Mouse (Mus musculus): Measurements from ENCODE around the gene E2f2.

The E2f2 gene

GRCm38 (mm10) chr4:136176022-136176552 is 3.9 kb downstream of the E2f2 start:
- no peak for DNase-seq (ENCODE audit: low spot score)

- no peak for DNase-seq (ENCODE audit: low spot score)
Observed at GRCm38 (mm10) chr4:136177244-136177611, 5.0 kb downstream of the E2f2 start.

- no peak for DNase-seq (ENCODE audit: low spot score)
Observed at GRCm38 (mm10) chr4:136177612-136178474, 5.6 kb downstream of the E2f2 start.

- DNase-seq (ENCODE audit: low spot score), result no peak
Observed at GRCm38 (mm10) chr4:136178475-136178921, 6.3 kb downstream of the E2f2 start.

- DNase-seq (ENCODE audit: low spot score), result no peak
Observed at GRCm38 (mm10) chr4:136179456-136179855, 7.3 kb downstream of the E2f2 start.

GRCm38 (mm10) chr4:136179998-136180397 is 7.8 kb downstream of the E2f2 start:
- DNase-seq (ENCODE audit: low spot score), result peak; percentile 85

- peak; percentile 72 for DNase-seq (ENCODE audit: low spot score)
Observed at GRCm38 (mm10) chr4:136180408-136181330, 8.5 kb downstream of the E2f2 start.

GRCm38 (mm10) chr4:136181367-136181766 is 9.2 kb downstream of the E2f2 start:
- no peak for DNase-seq (ENCODE audit: low spot score)

- no peak for DNase-seq (ENCODE audit: low spot score)
Observed at GRCm38 (mm10) chr4:136185375-136185774, 13.2 kb downstream of the E2f2 start.

GRCm38 (mm10) chr4:136186315-136186714 is 14.1 kb downstream of the E2f2 start:
- no peak for DNase-seq (ENCODE audit: low spot score)

- DNase-seq (ENCODE audit: low spot score), result no peak
Observed at GRCm38 (mm10) chr4:136186739-136187472, 14.7 kb downstream of the E2f2 start.

GRCm38 (mm10) chr4:136188973-136189737 is 17.0 kb downstream of the E2f2 start:
- no peak for DNase-seq (ENCODE audit: low spot score)

GRCm38 (mm10) chr4:136189912-136190311 is 17.7 kb downstream of the E2f2 start:
- no peak for DNase-seq (ENCODE audit: low spot score)

GRCm38 (mm10) chr4:136193571-136193970 is 21.4 kb downstream of the E2f2 start:
- DNase-seq (ENCODE audit: low spot score), result no peak

GRCm38 (mm10) chr4:136195029-136195428 is 22.8 kb downstream of the E2f2 start:
- no peak for DNase-seq (ENCODE audit: low spot score)

- DNase-seq (ENCODE audit: low spot score), result no peak
Observed at GRCm38 (mm10) chr4:136195629-136196028, 23.4 kb downstream of the E2f2 start.

- no peak for DNase-seq (ENCODE audit: low spot score)
Observed at GRCm38 (mm10) chr4:136196201-136196600, 24.0 kb downstream of the E2f2 start.

- DNase-seq (ENCODE audit: low spot score), result no peak
Observed at GRCm38 (mm10) chr4:136198846-136199245, 26.7 kb downstream of the E2f2 start.

- DNase-seq (ENCODE audit: low spot score), result no peak
Observed at GRCm38 (mm10) chr4:136199562-136200292, 27.5 kb downstream of the E2f2 start.

GRCm38 (mm10) chr4:136202509-136202908 is 30.3 kb downstream of the E2f2 start:
- DNase-seq (ENCODE audit: low spot score), result peak; percentile 75

Measured in ovary, postnatal 14 days (tissue).